Mouse (Mus musculus) heart, adult 11 months (tissue): ENCODE results near the gene Dnajc7.
"Not testable (repeated sequence)": the region's sequence is repeated elsewhere in the genome, so short reads cannot be mapped to it uniquely, and the experiment has no call there.

Experiments
- DNase-seq: peaks from one replicate; pipeline ENCODE4 v3.0.0; 2022

Dnajc7 gene

GRCm38 (mm10) chr11:100616332-100616731 lies 3.6 kb downstream of the Dnajc7 start:
- no peak for DNase-seq

DNA sequence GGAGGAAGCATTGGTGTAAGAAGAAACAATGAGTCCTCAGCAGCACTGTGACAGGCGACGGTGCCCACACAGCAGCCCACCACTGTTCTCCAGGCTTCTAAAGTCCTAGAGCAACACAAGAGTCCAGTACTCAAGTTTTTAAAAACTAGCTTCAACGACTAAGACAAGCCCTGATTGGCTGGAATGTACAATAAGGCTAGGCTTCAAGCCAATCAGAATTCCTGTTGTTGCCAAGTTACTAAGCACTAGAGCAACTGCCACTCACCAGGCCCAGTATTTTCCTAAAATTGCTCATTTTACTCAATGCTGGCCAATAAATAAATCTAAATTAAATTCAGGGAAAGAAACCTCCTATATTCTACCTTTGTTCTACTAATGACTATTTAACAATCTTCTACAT lies 6.7 kb downstream of the Dnajc7 start:
- no peak for DNase-seq

GRCm38 (mm10) chr11:100611627-100612026 lies 8.3 kb downstream of the Dnajc7 start:
- DNase-seq: no peak

- DNase-seq: peak; percentile 94
These were observed 9.8 kb downstream of the Dnajc7 start for GRCm38 (mm10) chr11:100609997-100610680.

- no peak for DNase-seq
These were observed 10.5 kb downstream of the Dnajc7 start for GRCm38 (mm10) chr11:100609355-100609996.

DNA sequence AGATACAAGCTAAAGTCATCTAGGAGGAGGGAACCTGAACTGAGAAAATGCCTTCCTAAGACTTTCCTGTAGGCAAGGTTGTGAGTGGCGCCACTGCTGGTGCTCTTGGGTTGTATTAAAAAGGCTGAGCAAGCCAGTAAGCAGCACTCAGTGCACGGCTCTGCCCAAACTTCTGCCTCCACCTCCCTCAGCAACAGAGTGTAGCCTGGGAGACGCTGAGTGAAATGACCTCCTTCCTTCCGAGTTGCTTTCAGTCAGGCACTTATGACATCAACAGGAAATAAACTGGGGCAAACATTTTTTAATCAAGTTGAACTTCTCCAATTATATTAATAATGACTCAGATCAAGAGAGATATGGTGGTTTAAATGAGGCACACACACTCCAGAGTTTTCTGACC lies 11.2 kb downstream of the Dnajc7 start:
- no peak for DNase-seq

GRCm38 (mm10) chr11:100607121-100607520 lies 12.8 kb downstream of the Dnajc7 start:
- no peak for DNase-seq

GRCm38 (mm10) chr11:100605451-100605850 lies 14.5 kb downstream of the Dnajc7 start:
- DNase-seq: no peak

- DNase-seq: no peak
These were observed 15.5 kb downstream of the Dnajc7 start for GRCm38 (mm10) chr11:100604321-100605005.

- peak; percentile 78 for DNase-seq
These were observed 16.2 kb downstream of the Dnajc7 start for GRCm38 (mm10) chr11:100603813-100604212.

DNA sequence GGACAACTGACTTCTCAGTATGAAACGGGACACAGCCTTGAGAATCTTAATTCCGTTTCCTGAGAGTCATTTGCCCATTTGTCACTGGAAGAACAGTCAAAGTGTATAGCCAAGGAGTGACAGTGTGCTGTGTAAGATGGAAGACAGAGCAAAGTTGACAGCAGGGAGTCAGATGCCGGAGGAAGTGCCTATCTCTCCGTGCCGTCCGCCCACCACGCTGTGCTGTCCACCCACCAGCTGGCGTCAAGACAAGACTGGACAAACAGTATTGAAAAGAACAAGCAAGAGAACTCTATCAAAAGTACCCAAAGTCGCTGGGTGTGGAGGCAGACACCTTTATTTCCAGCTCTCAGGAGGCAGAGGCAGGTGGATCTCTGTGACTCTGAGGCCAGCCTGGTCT lies 16.8 kb downstream of the Dnajc7 start:
- DNase-seq: peak; percentile 77

DNA sequence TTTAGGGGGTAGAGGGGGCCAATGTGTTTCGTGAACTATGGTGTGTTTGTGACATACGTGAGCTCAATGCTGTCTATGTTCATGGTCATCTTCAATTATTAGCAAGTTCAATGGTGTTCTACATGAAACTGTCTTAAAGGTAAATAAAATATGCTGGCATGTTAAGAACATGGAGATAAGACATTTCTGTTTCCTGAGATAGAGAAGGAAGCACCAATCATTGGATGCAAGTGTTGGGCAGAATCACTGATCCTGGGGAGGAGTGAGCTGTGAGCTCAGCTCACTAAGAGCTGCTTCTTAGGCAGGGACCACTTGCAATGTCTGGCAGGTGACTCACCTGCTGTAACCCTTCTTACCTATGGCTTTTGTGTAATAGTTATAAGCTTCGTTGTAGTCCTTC lies 18.6 kb downstream of the Dnajc7 start:
- no peak for DNase-seq

- DNase-seq: no peak
These were observed 21.9 kb downstream of the Dnajc7 start for GRCm38 (mm10) chr11:100598074-100598473.

DNA sequence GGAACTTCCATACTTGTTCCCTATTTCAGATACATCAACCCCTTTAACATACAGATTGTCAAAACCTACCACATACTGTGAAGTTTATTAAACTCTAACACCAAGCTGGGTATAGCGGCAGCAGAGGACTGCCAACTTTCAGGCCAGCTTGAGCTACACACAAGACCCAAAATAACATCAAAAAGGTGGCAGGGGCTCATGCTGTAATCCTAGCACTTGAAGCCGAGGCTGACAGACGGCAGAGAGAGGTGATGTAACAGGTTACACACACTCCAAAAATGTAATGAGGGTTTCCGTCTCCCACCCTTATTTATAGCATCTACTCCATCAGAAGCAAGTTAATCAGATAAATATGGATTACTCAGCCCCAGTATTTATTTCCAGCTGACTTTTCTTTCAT lies 24.4 kb downstream of the Dnajc7 start:
- DNase-seq: no peak

DNA sequence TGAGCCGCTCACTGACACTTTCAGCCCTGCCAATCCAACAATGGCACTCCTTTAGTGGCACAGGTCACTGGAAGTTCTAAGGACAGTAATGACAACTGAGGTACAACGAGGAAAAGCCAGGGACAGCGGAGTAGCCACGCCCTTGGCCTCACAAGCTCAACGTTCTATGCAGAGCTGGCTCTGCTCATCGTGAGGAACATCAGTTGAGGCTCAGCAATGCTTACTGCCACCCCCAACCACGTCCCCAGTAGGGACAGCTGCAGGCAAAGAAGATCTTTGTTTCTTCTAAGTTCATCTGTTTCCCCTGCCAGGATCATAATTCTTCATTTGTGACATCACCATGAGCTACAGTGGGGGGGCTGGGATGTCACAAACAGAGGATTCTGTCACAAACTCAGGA lies 25.4 kb downstream of the Dnajc7 start:
- peak; percentile 77 for DNase-seq

DNA sequence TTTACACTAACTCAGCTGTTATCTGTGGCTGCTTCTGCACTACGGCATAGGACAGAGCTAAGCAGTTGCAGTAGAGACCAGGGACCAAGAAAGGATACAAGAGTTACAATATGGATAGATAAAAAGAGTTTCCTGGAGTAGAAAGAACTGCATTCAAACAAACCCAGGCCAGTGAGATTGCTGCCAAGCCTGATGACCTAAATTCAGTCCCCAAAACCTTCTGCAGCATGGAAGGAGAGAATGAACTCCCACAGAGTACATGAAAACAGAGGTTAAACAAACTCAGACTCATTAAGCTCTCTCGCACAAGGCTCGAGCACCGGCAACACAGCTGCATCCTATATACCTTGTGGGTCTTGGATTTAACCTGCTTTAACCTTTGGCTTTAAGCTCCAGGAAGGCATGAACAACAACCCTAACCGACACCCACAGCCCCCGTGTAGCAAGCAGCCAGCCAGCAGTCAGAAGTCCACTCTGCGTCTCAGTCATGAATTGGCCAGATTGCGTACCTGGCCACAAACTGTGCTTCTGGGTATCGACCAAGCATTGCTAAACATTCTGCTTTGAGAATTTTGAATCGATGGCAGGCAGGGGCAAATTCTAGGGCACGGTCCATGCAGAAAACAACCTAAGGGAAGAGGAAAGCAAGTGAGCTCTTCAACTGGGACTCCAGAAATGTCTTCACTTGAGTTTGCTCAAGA lies 27.5 kb downstream of the Dnajc7 start:
- DNase-seq: no peak

- no peak for DNase-seq
These were observed 31.5 kb downstream of the Dnajc7 start for GRCm38 (mm10) chr11:100588462-100588861.

GRCm38 (mm10) chr11:100585148-100585547 lies 34.8 kb downstream of the Dnajc7 start:
- DNase-seq: peak; percentile 72

DNA sequence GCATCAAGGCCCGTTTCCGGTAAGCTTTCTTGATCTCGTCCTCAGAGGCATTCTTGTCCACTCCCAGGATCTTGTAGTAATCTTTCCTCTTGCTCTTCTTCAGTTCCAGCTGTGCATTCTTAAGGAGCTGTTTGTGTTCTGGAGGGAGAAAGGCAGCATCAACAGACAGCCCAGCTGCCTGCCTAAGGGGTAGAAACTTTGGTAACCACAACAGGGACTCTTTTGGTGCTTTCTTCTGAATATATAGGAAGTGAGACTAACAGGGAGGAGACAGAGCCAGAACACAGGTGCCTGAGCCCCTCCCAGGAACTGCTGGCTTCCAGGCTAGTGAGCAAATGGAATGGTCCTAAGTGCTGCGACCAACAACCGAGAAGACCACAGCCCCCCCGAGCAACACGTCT lies 35.4 kb downstream of the Dnajc7 start:
- DNase-seq: peak; percentile 91

- DNase-seq: peak; percentile 78
These were observed 37.1 kb downstream of the Dnajc7 start for GRCm38 (mm10) chr11:100582836-100583235.

DNA sequence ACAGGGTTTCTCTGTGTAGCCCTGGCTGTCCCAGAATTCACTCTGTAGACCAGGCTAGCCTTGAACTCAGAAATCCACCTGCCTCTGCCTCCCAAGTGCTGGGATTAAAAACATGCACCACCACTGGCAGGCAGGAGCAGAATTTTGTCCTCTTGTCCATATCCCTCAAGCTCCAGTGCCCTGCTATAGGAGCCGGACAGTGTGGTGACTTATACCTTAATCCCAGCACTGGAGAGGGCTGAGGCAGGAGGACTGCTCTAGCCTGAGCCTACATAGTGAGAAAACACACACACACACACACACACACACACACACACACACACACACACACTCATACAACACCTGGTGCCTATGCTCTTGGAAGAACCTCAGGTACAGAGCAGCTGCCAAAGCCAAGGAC lies 37.6 kb downstream of the Dnajc7 start:
- DNase-seq: not testable (repeated sequence)

DNA sequence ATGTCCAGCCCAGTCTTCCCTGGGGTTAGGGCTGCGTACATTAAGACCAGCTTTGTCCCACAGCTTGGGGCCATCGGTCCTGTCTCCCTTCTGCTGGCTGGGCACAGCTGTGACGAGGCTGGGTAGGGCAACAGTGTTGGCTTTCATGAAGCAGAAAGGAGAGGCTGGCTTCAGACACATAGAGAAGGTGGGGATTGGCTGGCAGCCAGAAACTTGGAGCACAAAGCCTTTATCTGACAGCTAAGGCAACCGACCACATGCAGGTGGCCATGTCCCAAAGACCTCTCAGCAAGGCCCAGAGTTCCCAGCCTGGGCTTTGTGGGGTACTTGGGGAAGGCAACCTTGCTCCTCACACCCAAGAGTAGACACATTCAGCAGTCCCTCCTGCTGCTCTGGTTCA lies 38.2 kb downstream of the Dnajc7 start:
- peak; percentile 93 for DNase-seq

DNA sequence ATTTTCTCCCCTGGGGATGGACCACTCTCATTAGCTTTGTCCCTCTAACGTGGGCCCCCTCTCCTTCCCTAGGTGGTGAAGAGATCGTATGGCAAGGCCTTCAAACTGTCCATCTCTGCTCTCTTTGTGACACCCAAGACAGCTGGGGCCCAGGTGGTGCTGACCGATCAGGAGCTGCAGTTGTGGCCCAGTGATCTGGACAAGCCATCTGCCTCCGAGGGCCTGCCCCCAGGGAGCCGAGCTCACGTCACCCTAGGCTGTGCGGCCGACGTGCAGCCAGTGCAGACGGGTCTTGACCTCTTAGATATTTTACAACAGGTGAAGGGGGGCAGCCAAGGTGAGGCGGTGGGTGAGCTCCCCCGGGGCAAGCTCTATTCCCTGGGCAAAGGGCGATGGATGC lies 39.7 kb downstream of the Dnajc7 start:
- DNase-seq: peak; percentile 88
